Mouse (Mus musculus) right cerebral cortex, postnatal 4 days (tissue): ENCODE measurements around the gene Olfr1392.
A peak's percentile ranks its signal among the peaks of the same experiment; 100 is the strongest.
"Not testable (repeated sequence)": the region's sequence is repeated elsewhere in the genome, so short reads cannot be mapped to it uniquely, and the experiment has no call there.

Experiments used
- DNase-seq: peaks from one replicate; pipeline ENCODE4 v3.0.0-alpha.2; 2022

The Olfr1392 gene

GRCm38 (mm10) chr11:49284982-49285381 is at the start of gene Olfr1392:
Olfr1392 (plus strand) TSS chr11:49285282.
- DNase-seq, result not testable (repeated sequence)

GRCm38 (mm10) chr11:49235459-49236207 is 49.4 kb upstream of the Olfr1392 start:
- no peak for DNase-seq

- DNase-seq, result no peak
These were observed 48.2 kb upstream of the Olfr1392 start for GRCm38 (mm10) chr11:49236891-49237290.

GRCm38 (mm10) chr11:49237532-49237931 is 47.5 kb upstream of the Olfr1392 start:
- no peak for DNase-seq

- no peak for DNase-seq
These were observed 44.8 kb upstream of the Olfr1392 start for GRCm38 (mm10) chr11:49240310-49240709.

- DNase-seq, result no peak
These were observed 44.2 kb upstream of the Olfr1392 start for GRCm38 (mm10) chr11:49240874-49241273.

GRCm38 (mm10) chr11:49241471-49241870 is 43.6 kb upstream of the Olfr1392 start:
- DNase-seq, result no peak

GRCm38 (mm10) chr11:49242944-49243626 is 42.0 kb upstream of the Olfr1392 start:
- no peak for DNase-seq

- peak; percentile 88 for DNase-seq
These were observed 41.1 kb upstream of the Olfr1392 start, which contains the start of gene Mgat1 for GRCm38 (mm10) chr11:49243727-49244594. Mgat1 (plus strand) TSS chr11:49244191.

GRCm38 (mm10) chr11:49244595-49244930 is 40.5 kb upstream of the Olfr1392 start:
- no peak for DNase-seq

- DNase-seq, result no peak
These were observed 39.9 kb upstream of the Olfr1392 start for GRCm38 (mm10) chr11:49245176-49245575.

GRCm38 (mm10) chr11:49245634-49246415 is 39.3 kb upstream of the Olfr1392 start:
- no peak for DNase-seq

GRCm38 (mm10) chr11:49246523-49246922 is 38.6 kb upstream of the Olfr1392 start:
- no peak for DNase-seq

GRCm38 (mm10) chr11:49247255-49247654 is 37.8 kb upstream of the Olfr1392 start:
- DNase-seq, result no peak

GRCm38 (mm10) chr11:49248226-49248973 is 36.7 kb upstream of the Olfr1392 start:
- DNase-seq, result no peak

GRCm38 (mm10) chr11:49248974-49249700 is 35.9 kb upstream of the Olfr1392 start:
- DNase-seq, result no peak

GRCm38 (mm10) chr11:49249811-49250421 is 35.2 kb upstream of the Olfr1392 start:
- DNase-seq, result no peak

GRCm38 (mm10) chr11:49250422-49251379 is 34.4 kb upstream of the Olfr1392 start:
- DNase-seq, result peak; percentile 60

- no peak for DNase-seq
These were observed 33.7 kb upstream of the Olfr1392 start for GRCm38 (mm10) chr11:49251380-49251761.
